In the genomic region with DNA sequence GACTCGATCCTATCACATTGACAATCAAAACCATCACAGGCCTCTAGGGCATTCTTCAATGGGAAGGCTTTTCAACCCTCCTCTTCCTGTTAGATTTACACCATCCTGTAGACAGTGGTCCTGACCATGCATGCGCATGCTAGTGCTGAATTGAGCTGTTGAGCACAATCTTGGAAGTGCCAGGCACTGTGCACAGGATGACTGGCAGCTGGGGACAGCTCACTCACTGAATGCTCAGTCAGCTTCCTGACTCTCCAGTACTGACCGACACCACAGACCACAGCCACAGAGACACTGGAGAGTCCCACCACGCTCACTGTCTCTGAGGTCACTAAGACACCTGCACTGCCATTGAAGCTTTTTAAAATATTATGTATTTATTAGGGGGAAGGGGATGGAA, we compare ENCODE assay signal across 17 mouse cellular contexts. TPM values are rescaled to one million over a fixed set of nuclear protein-coding genes. Genes with fewer than 3 reads are reported as not detected.
DNase-seq lines count a peak whose midpoint lies in the region; ATAC-seq lines count a peak whose summit lies in the region.
"Had no signal": no experiment of that assay in that cellular context is flagged by ENCODE, and none has a peak within 500 bp of the region (broad histone marks: within the 10 kb centered on the region; RNA-seq: fewer than 3 reads in every experiment).

No protein-coding gene starts in this region.

- H3K79me2 ChIP-seq in macrophage (ENCODE audit: inconsistent target): no peaks in the 10 kb centered on the region

- no peak overlapping the region for H3K4me3 ChIP-seq in macrophage (ENCODE audit: inconsistent target)
- H3K4me3 ChIP-seq in forebrain, embryonic 11.5 days (ENCODE audit: low read depth, low read length): no peak overlapping the region
- no peak overlapping the region for H3K4me3 ChIP-seq in forebrain, embryonic 16.5 days (replicated peaks; ENCODE audit: low read length)
- H3K4me3 ChIP-seq in forebrain, embryonic 13.5 days: no peak overlapping the region
- H3K4me3 ChIP-seq: embryonic facial prominence, embryonic 10.5 days; limb, embryonic 10.5 days; lung, embryonic 15.5 days; midbrain, embryonic 10.5 days; myocyte had no signal

- H3K27ac ChIP-seq in macrophage: peak overlapping the region; percentile 99
- H3K27ac ChIP-seq in forebrain, embryonic 11.5 days (ENCODE audit: low read depth, low read length): no peak overlapping the region
- H3K27ac ChIP-seq in forebrain, embryonic 16.5 days (ENCODE audit: low read length): no peak overlapping the region
- H3K27ac ChIP-seq in forebrain, embryonic 13.5 days: no peak overlapping the region
- H3K27ac ChIP-seq: embryonic facial prominence, embryonic 10.5 days; limb, embryonic 10.5 days; lung, embryonic 15.5 days; midbrain, embryonic 10.5 days had no signal

- no peaks in the 10 kb centered on the region for H3K36me3 ChIP-seq in macrophage (ENCODE audit: inconsistent target)
- no peaks in the 10 kb centered on the region for H3K36me3 ChIP-seq in forebrain, embryonic 11.5 days (ENCODE audit: control insufficient read depth, insufficient read depth, low read length)
- H3K36me3 ChIP-seq in forebrain, embryonic 16.5 days (ENCODE audit: control insufficient read depth, insufficient read depth): no peaks in the 10 kb centered on the region
- H3K36me3 ChIP-seq in forebrain, embryonic 13.5 days (ENCODE audit: poor library complexity, severe bottlenecking): peaks cover 5% of the 10 kb centered on the region; the same call in 1 of the 2 replicates
- H3K36me3 ChIP-seq: lung, embryonic 15.5 days had no signal

- peak; percentile 57 for ATAC-seq in granulocyte monocyte progenitor cell, adult 5-6 weeks (replicated peaks; ENCODE audit: poor library complexity, severe bottlenecking)
- ATAC-seq in forebrain, embryonic 11.5 days (replicated peaks; ENCODE audit: low FRiP score): no peak
- no peak for ATAC-seq in forebrain, embryonic 16.5 days
- no peak for ATAC-seq in forebrain, embryonic 13.5 days

- no peaks in the 10 kb centered on the region for H3K4me1 ChIP-seq in forebrain, embryonic 11.5 days (replicated peaks; ENCODE audit: control insufficient read depth, insufficient read depth, low read length)
- no peaks in the 10 kb centered on the region for H3K4me1 ChIP-seq in forebrain, embryonic 16.5 days (replicated peaks; ENCODE audit: control insufficient read depth, insufficient read depth, low read length)
- H3K4me1 ChIP-seq in forebrain, embryonic 13.5 days: no peaks in the 10 kb centered on the region
- H3K4me1 ChIP-seq: midbrain, embryonic 10.5 days had no signal

- WGBS in macrophage (ENCODE audit: missing documents): 23% methylated on average over 4 of the region's 4 CpGs
- WGBS in forebrain, embryonic 11.5 days: 88% methylated on average over 4 of the region's 4 CpGs
- 87% methylated on average over 4 of the region's 4 CpGs for WGBS in forebrain, embryonic 16.5 days
- WGBS in forebrain, embryonic 13.5 days: 83% methylated on average over 4 of the region's 4 CpGs

- H3K4me2 ChIP-seq in forebrain, embryonic 11.5 days (ENCODE audit: low read depth, low read length, severe bottlenecking): no peak overlapping the region
- no peak overlapping the region for H3K4me2 ChIP-seq in forebrain, embryonic 16.5 days (ENCODE audit: low read length)
- no peak overlapping the region for H3K4me2 ChIP-seq in forebrain, embryonic 13.5 days
- H3K4me2 ChIP-seq: lung, embryonic 15.5 days had no signal

- peak; percentile 13 for DNase-seq in B cell, adult 2 months
- DNase-seq in CD4-positive, CD25-positive, alpha-beta regulatory T cell, adult 2 months (ENCODE audit: low read depth, low spot score): peak; percentile 35
- no peak for DNase-seq in forebrain, embryonic 11.5 days (ENCODE audit: low spot score)
- DNase-seq: cerebellum, adult 8-10 months; heart, postnatal 14 days; kidney, postnatal 14 days; layer of hippocampus, adult 9-11 months; right cerebral cortex, postnatal 25 days had no signal

- no peaks in the 10 kb centered on the region for H3K27me3 ChIP-seq in forebrain, embryonic 11.5 days (ENCODE audit: control insufficient read depth, insufficient read depth, low read length)
- no peaks in the 10 kb centered on the region for H3K27me3 ChIP-seq in forebrain, embryonic 16.5 days (replicated peaks; ENCODE audit: control insufficient read depth, insufficient read depth, low read length)
- H3K27me3 ChIP-seq in forebrain, embryonic 13.5 days: no peaks in the 10 kb centered on the region
- H3K27me3 ChIP-seq: lung, embryonic 15.5 days had no signal

- no peak overlapping the region for H3K9ac ChIP-seq in forebrain, embryonic 11.5 days (ENCODE audit: low read length)
- no peak overlapping the region for H3K9ac ChIP-seq in forebrain, embryonic 16.5 days (replicated peaks; ENCODE audit: low read depth, low read length)
- no peak overlapping the region for H3K9ac ChIP-seq in forebrain, embryonic 13.5 days
- H3K9ac ChIP-seq: lung, embryonic 15.5 days had no signal

- no peaks in the 10 kb centered on the region for H3K9me3 ChIP-seq in forebrain, embryonic 11.5 days (ENCODE audit: control insufficient read depth, low read length)
- no peaks in the 10 kb centered on the region for H3K9me3 ChIP-seq in forebrain, embryonic 16.5 days (ENCODE audit: control insufficient read depth, low read length)
- no peaks in the 10 kb centered on the region for H3K9me3 ChIP-seq in forebrain, embryonic 13.5 days (replicated peaks)
- H3K9me3 ChIP-seq: embryonic facial prominence, embryonic 10.5 days; limb, embryonic 10.5 days; lung, embryonic 15.5 days; midbrain, embryonic 10.5 days had no signal

RNA-seq across cellular contexts. Expression of a gene that starts 9.8 kb away (rescaled TPM):
- total RNA-seq in granulocyte monocyte progenitor cell, adult 5-6 weeks (2014; fragmentation: Nextera tagmentation): 12.1 and 16.7 TPM in 2 replicates
- 6.1 and 6.2 TPM in 2 replicates for total RNA-seq in granulocyte monocyte progenitor cell, adult 5-6 weeks (2017)
- total RNA-seq in macrophage (2018; cell fraction: chromatin; rRNA removed): 1 to 10 TPM; 2.0 to 8.6 (median 4.8) TPM
- 1 to 10 TPM; 3.9 to 7.4 (median 5.7) TPM for total RNA-seq in macrophage (2018; cell fraction: cytosol; rRNA removed)
- 10 to 100 TPM in 5 of 26 experiments, 1 to 10 TPM in 21; 3.1 to 13.7 (median 7.6) TPM for total RNA-seq in macrophage (2018; cell fraction: nucleus; rRNA removed)
- 3.4 to 5.4 TPM (median 4.4 TPM) in 3 replicates for polyA plus RNA-seq in macrophage (2018)
- polyA plus RNA-seq in forebrain, embryonic 11.5 days (2014; fragmentation: Nextera tagmentation; extraction: Ambion mirVana): 4.8 and 5.6 TPM in 2 replicates
- 35.0 and 40.0 TPM in 2 replicates for polyA plus RNA-seq in forebrain, embryonic 16.5 days (2015; fragmentation: Nextera tagmentation; extraction: Ambion mirVana)
- polyA plus RNA-seq in forebrain, embryonic 13.5 days (2015; fragmentation: Nextera tagmentation; extraction: Ambion mirVana): 12.6 and 15.7 TPM in 2 replicates

RNA-seq across cellular contexts. Expression of a gene that starts 25.8 kb away (rescaled TPM):
- total RNA-seq in granulocyte monocyte progenitor cell, adult 5-6 weeks (2014; fragmentation: Nextera tagmentation): 45.0 and 46.6 TPM in 2 replicates
- 5.4 and 7.2 TPM in 2 replicates for total RNA-seq in granulocyte monocyte progenitor cell, adult 5-6 weeks (2017)
- total RNA-seq in macrophage (2018; cell fraction: chromatin; rRNA removed): 100 to 1,000 TPM in 9 of 26 experiments, 10 to 100 TPM in 17; 29.9 to 167 (median 78.6) TPM
- total RNA-seq in macrophage (2018; cell fraction: cytosol; rRNA removed): 100 to 1,000 TPM in 5 of 26 experiments, 10 to 100 TPM in 21; 40.4 to 182 (median 83.3) TPM
- total RNA-seq in macrophage (2018; cell fraction: nucleus; rRNA removed): 100 to 1,000 TPM in 17 of 26 experiments, 10 to 100 TPM in 9; 53.5 to 249 (median 123) TPM
- polyA plus RNA-seq in macrophage (2018): 26.7 to 29.5 TPM (median 28.6 TPM) in 3 replicates
- polyA plus RNA-seq in forebrain, embryonic 11.5 days (2014; fragmentation: Nextera tagmentation; extraction: Ambion mirVana): 37.4 and 40.4 TPM in 2 replicates
- 6.4 and 6.9 TPM in 2 replicates for polyA plus RNA-seq in forebrain, embryonic 16.5 days (2015; fragmentation: Nextera tagmentation; extraction: Ambion mirVana)
- polyA plus RNA-seq in forebrain, embryonic 13.5 days (2015; fragmentation: Nextera tagmentation; extraction: Ambion mirVana): 12.0 and 13.6 TPM in 2 replicates

RNA-seq across cellular contexts. Expression of a gene that starts 25.9 kb away (rescaled TPM):
- total RNA-seq in granulocyte monocyte progenitor cell, adult 5-6 weeks (2014; fragmentation: Nextera tagmentation): 17.6 and 20.3 TPM in 2 replicates
- 16.0 and 19.1 TPM in 2 replicates for total RNA-seq in granulocyte monocyte progenitor cell, adult 5-6 weeks (2017)
- 100 to 1,000 TPM in 10 of 26 experiments, 10 to 100 TPM in 16; 60.8 to 135 (median 92.8) TPM for total RNA-seq in macrophage (2018; cell fraction: chromatin; rRNA removed)
- 10 to 100 TPM; 13.1 to 32.3 (median 19.1) TPM for total RNA-seq in macrophage (2018; cell fraction: cytosol; rRNA removed)
- 100 to 1,000 TPM in 1 of 26 experiments, 10 to 100 TPM in 25; 46.0 to 110 (median 70.7) TPM for total RNA-seq in macrophage (2018; cell fraction: nucleus; rRNA removed)
- polyA plus RNA-seq in macrophage (2018): 10.7 to 19.5 TPM (median 16.7 TPM) in 3 replicates
- polyA plus RNA-seq in forebrain, embryonic 11.5 days (2014; fragmentation: Nextera tagmentation; extraction: Ambion mirVana): 7.2 and 8.1 TPM in 2 replicates
- polyA plus RNA-seq in forebrain, embryonic 16.5 days (2015; fragmentation: Nextera tagmentation; extraction: Ambion mirVana): 4.1 and 6.3 TPM in 2 replicates
- polyA plus RNA-seq in forebrain, embryonic 13.5 days (2015; fragmentation: Nextera tagmentation; extraction: Ambion mirVana): 6.8 and 7.3 TPM in 2 replicates

RNA-seq across cellular contexts. Expression of a gene that starts 54.3 kb away (rescaled TPM):
- 54.2 and 60.7 TPM in 2 replicates for total RNA-seq in granulocyte monocyte progenitor cell, adult 5-6 weeks (2014; fragmentation: Nextera tagmentation)
- 61.3 and 91.4 TPM in 2 replicates for total RNA-seq in granulocyte monocyte progenitor cell, adult 5-6 weeks (2017)
- total RNA-seq in macrophage (2018; cell fraction: chromatin; rRNA removed): 100 to 1,000 TPM; 206 to 532 (median 312) TPM
- 100 to 1,000 TPM; 104 to 167 (median 140) TPM for total RNA-seq in macrophage (2018; cell fraction: cytosol; rRNA removed)
- 100 to 1,000 TPM; 197 to 420 (median 240) TPM for total RNA-seq in macrophage (2018; cell fraction: nucleus; rRNA removed)
- 93.5 to 244 TPM (median 125 TPM) in 3 replicates for polyA plus RNA-seq in macrophage (2018)
- 71.8 and 79.4 TPM in 2 replicates for polyA plus RNA-seq in forebrain, embryonic 11.5 days (2014; fragmentation: Nextera tagmentation; extraction: Ambion mirVana)
- polyA plus RNA-seq in forebrain, embryonic 16.5 days (2015; fragmentation: Nextera tagmentation; extraction: Ambion mirVana): 74.5 and 78.9 TPM in 2 replicates
- polyA plus RNA-seq in forebrain, embryonic 13.5 days (2015; fragmentation: Nextera tagmentation; extraction: Ambion mirVana): 59.4 and 65.7 TPM in 2 replicates
